Mouse (Mus musculus): ENCODE results near the gene Cdhr5.

DNA sequence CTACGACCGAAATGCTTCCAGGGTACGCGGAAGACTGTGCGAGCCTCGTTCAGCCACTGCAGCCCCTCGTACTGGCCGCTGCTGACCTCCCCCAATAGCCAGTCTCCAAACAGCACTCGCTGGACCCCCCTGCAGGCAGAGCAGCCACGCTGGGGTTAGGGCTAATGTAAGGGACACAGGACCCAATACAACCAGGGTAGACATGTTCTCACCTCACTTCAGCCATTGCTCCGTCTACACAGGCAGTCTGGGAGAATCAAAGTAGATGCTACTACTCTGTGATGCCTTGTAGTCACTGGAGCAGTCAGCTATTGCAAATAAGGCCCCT lies 11.2 kb downstream of the Cdhr5 start:
- TF ChIP-seq CTCF (IDR thresholded peaks at IDR 0.05; ENCODE audit: low read depth) (no peak), EP300 (IDR thresholded peaks at IDR 0.05; ENCODE audit: low read depth) (no peak)

Measured in liver, postnatal 0 days (tissue).